ENCODE assay signal across 8 mouse cellular contexts in the genomic region with DNA sequence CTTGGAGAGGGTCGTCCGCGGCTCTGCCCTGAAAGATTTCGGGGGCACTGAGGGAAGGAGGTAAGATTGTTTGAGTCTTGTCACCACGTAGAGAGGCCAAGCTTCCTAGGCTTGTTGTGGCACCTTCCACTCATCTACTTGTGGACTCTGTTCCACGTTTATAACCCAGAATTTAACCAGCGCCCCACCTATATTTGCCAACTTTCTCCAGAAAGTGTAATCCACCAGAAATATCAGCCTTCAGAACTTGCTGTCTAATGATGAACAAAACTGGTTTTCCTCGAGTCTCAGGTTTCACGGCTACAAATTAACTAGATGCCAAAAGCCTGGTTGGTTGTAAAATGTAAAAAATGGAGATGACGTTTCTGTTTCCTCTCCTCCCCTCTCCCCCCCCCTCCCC. TPM values are rescaled to one million over a fixed set of nuclear protein-coding genes. Genes with fewer than 3 reads are reported as not detected.
DNase-seq lines count a peak whose midpoint lies in the region; ATAC-seq and TF ChIP-seq lines count a peak whose summit lies in the region.

No protein-coding gene starts in this region.

- H3K4me1 ChIP-seq in heart, embryonic 14.5 days (ENCODE audit: control insufficient read depth in 2 of 2, insufficient read depth in 2 of 2, low read length in 2 of 2): peaks cover 7 to 16% of the 10 kb centered on the region in 2 experiments; a peak in 3 of 4 replicates
- H3K4me1 ChIP-seq in hindbrain, embryonic 14.5 days (replicated peaks; ENCODE audit: control insufficient read depth, insufficient read depth, low read length): peaks cover 13% of the 10 kb centered on the region; the same call in 1 of the 2 replicates

- H3K4me2 ChIP-seq in heart, embryonic 14.5 days (ENCODE audit: low read length): peak overlapping the region; percentile 96
- peak overlapping the region; percentile 82 for H3K4me2 ChIP-seq in hindbrain, embryonic 14.5 days (replicated peaks)

- H3K4me3 ChIP-seq in heart, embryonic 14.5 days (ENCODE audit: control insufficient read depth in 1 of 2, insufficient read depth in 1 of 2, low read depth in 1 of 2, low read length in 2 of 2): peak overlapping the region; percentile 57 to 64
- peak overlapping the region; percentile 53 for H3K4me3 ChIP-seq in hindbrain, embryonic 14.5 days (replicated peaks; ENCODE audit: low read length)

- H3K36me3 ChIP-seq in heart, embryonic 14.5 days (ENCODE audit: control insufficient read depth, insufficient read depth, low read length): peaks cover 20% of the 10 kb centered on the region
- H3K36me3 ChIP-seq in hindbrain, embryonic 14.5 days (replicated peaks; ENCODE audit: control insufficient read depth, insufficient read depth): peaks cover 26% of the 10 kb centered on the region

- WGBS in heart, embryonic 14.5 days: 3% methylated on average over 10 of the region's 10 CpGs
- WGBS in hindbrain, embryonic 14.5 days: 4% methylated on average over 10 of the region's 10 CpGs

- no peak for ATAC-seq in heart, embryonic 14.5 days (ENCODE audit: insufficient number of reproducible peaks, insufficient read depth, low FRiP score, low read depth)
- peak; percentile 31 for ATAC-seq in Patski
- no peak for ATAC-seq in hindbrain, embryonic 14.5 days (ENCODE audit: low FRiP score)
- no peak for ATAC-seq in megakaryocyte progenitor cell, adult 5-6 weeks (replicated peaks; ENCODE audit: poor library complexity)

- peak overlapping the region; percentile 10 to 77; a peak in 3 of 4 replicates for H3K27ac ChIP-seq in heart, embryonic 14.5 days (replicated peaks in 1 of 2; ENCODE audit: control insufficient read depth in 1 of 2, insufficient read depth in 1 of 2, low read depth in 2 of 2, low read length in 2 of 2)
- H3K27ac ChIP-seq in hindbrain, embryonic 14.5 days: peak overlapping the region; percentile 83

- H3K27me3 ChIP-seq in heart, embryonic 14.5 days (ENCODE audit: control insufficient read depth, insufficient read depth, low read length): no peaks in the 10 kb centered on the region
- no peaks in the 10 kb centered on the region for H3K27me3 ChIP-seq in Patski
- H3K27me3 ChIP-seq in hindbrain, embryonic 14.5 days (ENCODE audit: control insufficient read depth, insufficient read depth, low read length): no peaks in the 10 kb centered on the region

- POLR2A ChIA-PET in Patski (lab: Charles Lee): interaction anchor here (1.3 kb wide), 1 partner anchor 19 kb away, joined by 3 read pairs; a partner anchor contains a TSS

- no peaks in the 10 kb centered on the region for H3K9me3 ChIP-seq in heart, embryonic 14.5 days (ENCODE audit: control insufficient read depth, low read length)
- no peaks in the 10 kb centered on the region for H3K9me3 ChIP-seq in hindbrain, embryonic 14.5 days (ENCODE audit: control insufficient read depth, low read length)

- no peak for TF ChIP-seq CTCF in Patski (IDR thresholded peaks at IDR 0.05)

- in situ Hi-C loops in Patski (cut with MboI; ENCODE audit: low pct_unique_long_range_greater_than_20kb): no loop called here

- no peak for DNase-seq in heart, postnatal 4 days
- DNase-seq in Patski (ENCODE audit: low read depth, low spot score): no peak
- peak; percentile 42 for DNase-seq in hindbrain, embryonic 14.5 days (ENCODE audit: low spot score)
- peak; percentile 47 for DNase-seq in mesoderm, embryonic 11.5 days (ENCODE audit: low read depth, low spot score)
- DNase-seq in thymus, adult 18-20 months: no peak
- DNase-seq in spleen, postnatal 10 days (ENCODE audit: low spot score in 2 of 2): no peak

- peak overlapping the region; percentile 77 for H3K9ac ChIP-seq in heart, embryonic 14.5 days (ENCODE audit: low read length)
- H3K9ac ChIP-seq in hindbrain, embryonic 14.5 days: peak overlapping the region; percentile 77

- CTCF ChIA-PET in Patski (lab: Charles Lee): interaction anchor here (1.1 to 2.8 kb wide), 3 partner anchors 15 to 89 kb away, joined by 3 to 7 read pairs (median 3); a partner anchor contains a TSS

RNA-seq across cellular contexts. Expression of a gene that starts 0.4 kb away (rescaled TPM):
- 11.5 and 11.6 TPM in 2 replicates for polyA plus RNA-seq in heart, embryonic 14.5 days (2014; fragmentation: Nextera tagmentation; extraction: Ambion mirVana)
- total RNA-seq in heart, postnatal 4 days (2021): 10 to 100 TPM; 21.5 to 24.4 TPM
- 16.4 TPM for polyA plus RNA-seq in Patski (2021)
- 29.2 and 30.2 TPM in 2 replicates for polyA plus RNA-seq in hindbrain, embryonic 14.5 days (2014; fragmentation: Nextera tagmentation; extraction: Ambion mirVana)
- total RNA-seq in megakaryocyte progenitor cell, adult 5-6 weeks (2015): 0.78 and 1.2 TPM in 2 replicates
- total RNA-seq in megakaryocyte progenitor cell, adult 5-6 weeks (2017): 0.17 and 0.51 TPM in 2 replicates

RNA-seq across cellular contexts. Expression of a gene that starts 0.6 kb away (rescaled TPM):
- polyA plus RNA-seq in heart, embryonic 14.5 days (2014; fragmentation: Nextera tagmentation; extraction: Ambion mirVana): not detected in 2 replicates
- under 1 TPM; 0.14 to 0.17 TPM for total RNA-seq in heart, postnatal 4 days (2021)
- 2.0 TPM for polyA plus RNA-seq in Patski (2021)
- polyA plus RNA-seq in hindbrain, embryonic 14.5 days (2014; fragmentation: Nextera tagmentation; extraction: Ambion mirVana): 0.13 and 0.28 TPM in 2 replicates
- total RNA-seq in megakaryocyte progenitor cell, adult 5-6 weeks (2015): not detected in 2 replicates
- total RNA-seq in megakaryocyte progenitor cell, adult 5-6 weeks (2017): not detected in 2 replicates

RNA-seq across cellular contexts. Expression of a gene that starts 19.0 kb away (rescaled TPM):
- 3.0 and 3.4 TPM in 2 replicates for polyA plus RNA-seq in heart, embryonic 14.5 days (2014; fragmentation: Nextera tagmentation; extraction: Ambion mirVana)
- total RNA-seq in heart, postnatal 4 days (2021): 1 to 10 TPM; 3.6 to 4.0 TPM
- polyA plus RNA-seq in Patski (2021): 25.6 TPM
- 11.2 and 14.2 TPM in 2 replicates for polyA plus RNA-seq in hindbrain, embryonic 14.5 days (2014; fragmentation: Nextera tagmentation; extraction: Ambion mirVana)
- total RNA-seq in megakaryocyte progenitor cell, adult 5-6 weeks (2015): 0.94 and 2.5 TPM in 2 replicates
- total RNA-seq in megakaryocyte progenitor cell, adult 5-6 weeks (2017): 1.5 and 3.0 TPM in 2 replicates

RNA-seq across cellular contexts. Expression of a gene that starts 31.8 kb away (rescaled TPM):
- 0.34 and 0.85 TPM in 2 replicates for polyA plus RNA-seq in heart, embryonic 14.5 days (2014; fragmentation: Nextera tagmentation; extraction: Ambion mirVana)
- 1 to 10 TPM; 5.4 to 6.1 TPM for total RNA-seq in heart, postnatal 4 days (2021)
- polyA plus RNA-seq in Patski (2021): 0.15 TPM
- 23.8 and 27.9 TPM in 2 replicates for polyA plus RNA-seq in hindbrain, embryonic 14.5 days (2014; fragmentation: Nextera tagmentation; extraction: Ambion mirVana)
- total RNA-seq in megakaryocyte progenitor cell, adult 5-6 weeks (2015): not detected in 2 replicates
- total RNA-seq in megakaryocyte progenitor cell, adult 5-6 weeks (2017): not detected in 2 replicates

RNA-seq across cellular contexts. Expression of a gene that starts 36.5 kb away (rescaled TPM):
- polyA plus RNA-seq in heart, embryonic 14.5 days (2014; fragmentation: Nextera tagmentation; extraction: Ambion mirVana): 82.3 and 91.6 TPM in 2 replicates
- total RNA-seq in heart, postnatal 4 days (2021): 10 to 100 TPM; 38.8 to 40.6 TPM
- 158 TPM for polyA plus RNA-seq in Patski (2021)
- 31.0 and 31.4 TPM in 2 replicates for polyA plus RNA-seq in hindbrain, embryonic 14.5 days (2014; fragmentation: Nextera tagmentation; extraction: Ambion mirVana)
- 87.8 and 102 TPM in 2 replicates for total RNA-seq in megakaryocyte progenitor cell, adult 5-6 weeks (2015)
- total RNA-seq in megakaryocyte progenitor cell, adult 5-6 weeks (2017): 40.8 and 50.5 TPM in 2 replicates

Comparison
In these comparisons a context has a peak if more than half of its experiments do, and no peak if none do; other contexts are left out.
1. DNase-seq: peak in hindbrain, embryonic 14.5 days (single experiment) and mesoderm, embryonic 11.5 days (single experiment); none in heart, postnatal 4 days (single experiment), Patski (single experiment), thymus, adult 18-20 months (0 of 2) and spleen, postnatal 10 days (0 of 2).